Mouse (Mus musculus): ENCODE data around the gene Atg7.

- TF ChIP-seq POLR2A (IDR thresholded peaks at IDR 0.05; ENCODE audit: extremely low read depth, insufficient read depth, low read length) (no peak), CTCF (IDR thresholded peaks at IDR 0.05; ENCODE audit: extremely low read depth, insufficient read depth, low read length) (no peak)
Observed at GRCm38 (mm10) chr6:114875018-114875558, 232.2 kb downstream of the Atg7 start.

All from cortical plate, adult 2 months (tissue).